In the genomic region with DNA sequence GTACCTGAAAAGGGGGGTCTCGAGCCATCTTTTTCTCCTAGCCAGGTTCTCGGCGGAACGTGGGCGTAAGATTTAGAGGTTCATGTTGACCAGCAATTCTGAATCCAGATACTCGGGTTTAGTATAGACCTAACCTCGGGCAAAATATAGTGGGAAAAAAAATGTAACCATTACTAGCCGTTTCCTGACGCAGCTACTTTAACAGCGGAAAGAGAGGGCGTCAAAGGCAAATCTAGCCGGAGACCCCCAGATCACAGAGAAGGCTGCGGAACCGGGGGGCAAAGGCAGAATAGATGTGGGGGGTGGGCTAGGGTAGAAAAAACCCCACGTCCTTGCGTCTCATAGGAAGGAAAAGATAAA, we compare ENCODE assay signal across 9 mouse cellular contexts. TPM values are rescaled to one million over a fixed set of nuclear protein-coding genes. Genes with fewer than 3 reads are reported as not detected.
DNase-seq lines count a peak whose midpoint lies in the region; ATAC-seq and TF ChIP-seq lines count a peak whose summit lies in the region.
"Had no signal": no experiment of that assay in that cellular context is flagged by ENCODE, and none has a peak within 500 bp of the region (broad histone marks: within the 10 kb centered on the region; RNA-seq: fewer than 3 reads in every experiment).

No protein-coding gene starts in this region.

- WGBS in heart, embryonic 11.5 days (ENCODE audit: insufficient replicate concordance): 51% methylated on average over 16 of the region's 16 CpGs
- 42% methylated on average over 16 of the region's 16 CpGs for WGBS in hindbrain, embryonic 10.5 days
- 42% methylated on average over 16 of the region's 16 CpGs for WGBS in liver, embryonic 16.5 days (ENCODE audit: insufficient replicate concordance)

- peaks cover 4% of the 10 kb centered on the region for H3K36me3 ChIP-seq in heart, embryonic 11.5 days (ENCODE audit: control insufficient read depth, insufficient read depth, low read length)
- H3K36me3 ChIP-seq in ES-E14 (ENCODE audit: control insufficient read depth, insufficient read depth, low read length, poor library complexity, severe bottlenecking): peaks cover 16% of the 10 kb centered on the region
- H3K36me3 ChIP-seq in hindbrain, embryonic 10.5 days: peaks cover 33% of the 10 kb centered on the region
- no peaks in the 10 kb centered on the region for H3K36me3 ChIP-seq in liver, embryonic 16.5 days (ENCODE audit: control insufficient read depth, insufficient read depth)

- no peak for ATAC-seq in heart, embryonic 11.5 days (replicated peaks; ENCODE audit: insufficient number of reproducible peaks, low FRiP score, low TSS enrichment)
- ATAC-seq in liver, embryonic 16.5 days (ENCODE audit: low read depth): no peak
- no peak for ATAC-seq in megakaryocyte-erythroid progenitor cell, adult 5-6 weeks (replicated peaks; ENCODE audit: low FRiP score, low TSS enrichment, poor library complexity, severe bottlenecking)
- ATAC-seq in activated CD4-positive, CD25-positive, alpha-beta regulatory T cell, adult 4 months: no peak

- peak overlapping the region; percentile 41; the same call in 1 of the 2 replicates for H3K27ac ChIP-seq in heart, embryonic 11.5 days (ENCODE audit: low read depth, low read length)
- H3K27ac ChIP-seq in ES-E14 (ENCODE audit: insufficient read depth, low read depth, low read length, poor library complexity, severe bottlenecking): peak overlapping the region; percentile 51; the same call in 1 of the 2 replicates
- H3K27ac ChIP-seq in hindbrain, embryonic 10.5 days: peak overlapping the region; percentile 60
- H3K27ac ChIP-seq in liver, embryonic 16.5 days (ENCODE audit: low read length): no peak overlapping the region

- peak overlapping the region; percentile 59 for H3K4me2 ChIP-seq in heart, embryonic 11.5 days
- no peak overlapping the region for H3K4me2 ChIP-seq in liver, embryonic 16.5 days (ENCODE audit: low read depth, low read length)

- H3K27me3 ChIP-seq in heart, embryonic 11.5 days (ENCODE audit: control insufficient read depth, insufficient read depth, low read length): no peaks in the 10 kb centered on the region
- H3K27me3 ChIP-seq in hindbrain, embryonic 10.5 days (ENCODE audit: insufficient read depth, poor library complexity, severe bottlenecking): peaks cover 15% of the 10 kb centered on the region
- H3K27me3 ChIP-seq in liver, embryonic 16.5 days (ENCODE audit: control insufficient read depth, insufficient read depth, low read depth, low read length): no peaks in the 10 kb centered on the region; the same call in 1 of the 2 replicates

- H3K9ac ChIP-seq in heart, embryonic 11.5 days (ENCODE audit: low read depth, low read length): peak overlapping the region; percentile 72
- H3K9ac ChIP-seq in ES-E14 (ENCODE audit: insufficient read depth, low read depth, low read length, poor library complexity, severe bottlenecking): peak overlapping the region; percentile 77
- H3K9ac ChIP-seq in liver, embryonic 16.5 days (ENCODE audit: low read depth, low read length): no peak overlapping the region

- in situ Hi-C loops in ES-E14 (cut with MboI; ENCODE audit: low sequenced_read_pairs in 2 of 2, unreplicated experiment in 2 of 2): no loop called here

- H3K4me1 ChIP-seq in heart, embryonic 11.5 days (ENCODE audit: control insufficient read depth, insufficient read depth, low read length): no peaks in the 10 kb centered on the region
- peaks cover 1 to 4% of the 10 kb centered on the region in 2 experiments; a peak in 2 of 4 replicates for H3K4me1 ChIP-seq in ES-E14 (ENCODE audit: control insufficient read depth in 2 of 2, insufficient read depth in 2 of 2, low read length in 2 of 2, poor library complexity in 1 of 2)
- peaks cover 21% of the 10 kb centered on the region for H3K4me1 ChIP-seq in hindbrain, embryonic 10.5 days (replicated peaks)
- no peaks in the 10 kb centered on the region; the same call in 1 of the 2 replicates for H3K4me1 ChIP-seq in liver, embryonic 16.5 days (ENCODE audit: control insufficient read depth, low read depth, low read length)

- no peak for DNase-seq in heart, postnatal 4 days
- DNase-seq in ES-E14 (ENCODE audit: low read depth, low spot score): no peak
- no peak for DNase-seq in hindbrain, embryonic 10.5 days (ENCODE audit: low spot score)
- DNase-seq in B cell, adult 2 months: no peak

- peak overlapping the region; percentile 50 for H3K4me3 ChIP-seq in heart, embryonic 11.5 days (ENCODE audit: low read depth, low read length)
- H3K4me3 ChIP-seq in ES-E14 (ENCODE audit: insufficient read depth in 1 of 2, low read depth in 1 of 2, low read length in 2 of 2, poor library complexity in 1 of 2, severe bottlenecking in 1 of 2): peak overlapping the region; percentile 75 to 79
- peak overlapping the region; percentile 52 for H3K4me3 ChIP-seq in hindbrain, embryonic 10.5 days
- peak overlapping the region; percentile 39 for H3K4me3 ChIP-seq in liver, embryonic 16.5 days (ENCODE audit: low read depth, low read length)

- H3K9me3 ChIP-seq in heart, embryonic 11.5 days (replicated peaks; ENCODE audit: control insufficient read depth, low read length): peaks cover 18% of the 10 kb centered on the region
- no peaks in the 10 kb centered on the region for H3K9me3 ChIP-seq in ES-E14 (ENCODE audit: control insufficient read depth, insufficient read depth, low read depth, low read length)
- peaks cover 70% of the 10 kb centered on the region for H3K9me3 ChIP-seq in hindbrain, embryonic 10.5 days
- H3K9me3 ChIP-seq in liver, embryonic 16.5 days (replicated peaks; ENCODE audit: control insufficient read depth, low read length): peaks cover 6% of the 10 kb centered on the region

TF ChIP-seq in ES-E14, 5 proteins besides CTCF, POLR2A, EP300 and RAD21:
- TF ChIP-seq MAFK (IDR thresholded peaks at IDR 0.05; ENCODE audit: insufficient read depth, low read depth, low read length): no peak
- TF ChIP-seq CHD2 (IDR thresholded peaks at IDR 0.05; ENCODE audit: low read depth, low read length): no peak
- no peak for TF ChIP-seq HCFC1 (IDR thresholded peaks at IDR 0.05; ENCODE audit: borderline replicate concordance, insufficient read depth, low read length)
- no peak for TF ChIP-seq ZC3H11A (IDR thresholded peaks at IDR 0.05; ENCODE audit: borderline replicate concordance, low read depth, low read length)
- TF ChIP-seq ZNF384 (IDR thresholded peaks at IDR 0.05; ENCODE audit: low read depth, low read length): no peak
TF ChIP-seq in ES-E14: peak in this region for 0.

RNA-seq across cellular contexts. Expression of a gene that starts 58.6 kb away (rescaled TPM):
- polyA plus RNA-seq in heart, embryonic 11.5 days (2014; fragmentation: Nextera tagmentation; extraction: Ambion mirVana): 0.56 and 0.69 TPM in 2 replicates
- 1 to 10 TPM; 1.3 to 2.1 TPM for total RNA-seq in heart, postnatal 4 days (2021)
- total RNA-seq in ES-E14 (2012; rRNA removed): 4.0 and 5.7 TPM in 2 replicates
- 0.63 and 0.73 TPM in 2 replicates for polyA plus RNA-seq in hindbrain, embryonic 10.5 days (2016; fragmentation: Nextera tagmentation; extraction: Ambion mirVana)
- polyA plus RNA-seq in liver, embryonic 16.5 days (2015; fragmentation: Nextera tagmentation; extraction: Ambion mirVana): 0.64 and 0.68 TPM in 2 replicates
- not detected in 2 replicates for total RNA-seq in megakaryocyte-erythroid progenitor cell, adult 5-6 weeks (2014; fragmentation: Nextera tagmentation)
- not detected in 2 replicates for total RNA-seq in megakaryocyte-erythroid progenitor cell, adult 5-6 weeks (2017)
- polyA plus RNA-seq in activated CD4-positive, CD25-positive, alpha-beta regulatory T cell, adult 4 months (2017; shearing (Covaris generic)): not detected
- total RNA-seq: gastrocnemius, postnatal 25 days had no signal
